Mouse (Mus musculus) embryonic facial prominence, embryonic 11.5 days (tissue): Measurements from ENCODE around the gene Khdrbs2. TPM values are rescaled to one million over a fixed set of nuclear protein-coding genes. Genes with fewer than 3 reads are reported as not detected.

Experiments used
- ATAC-seq: fragments of 200-750 bp; cut with Nextera tagmentation; replicated peaks from 2 replicates; pipeline ENCODE4 v1.8.0; 2017; ENCODE audit warnings: low read depth; ENCODE audit not compliant: insufficient number of reproducible peaks, low FRiP score, low TSS enrichment
- DNase-seq: peaks from one replicate; pipeline ENCODE4 v3.0.0-alpha.2; 2015; ENCODE audit warnings: low spot score
- H3K27ac ChIP-seq: fragments of 300-500 bp; sonication (generic); replicated peaks from 2 replicates; pipeline ENCODE4 v1.5.1; 2014; ENCODE audit warnings: mild to moderate bottlenecking, low read depth, low read length, control low read depth
- H3K27me3 ChIP-seq: fragments of 300-500 bp; sonication (generic); 2 replicates; pipeline ENCODE4 v1.6.1; 2014; ENCODE audit warnings: mild to moderate bottlenecking, low read length, moderate library complexity, mixed read lengths; ENCODE audit not compliant: control insufficient read depth, insufficient read depth
- H3K36me3 ChIP-seq: fragments of 300-500 bp; sonication (generic); replicated peaks from 2 replicates; pipeline ENCODE4 v1.6.1; 2014; ENCODE audit warnings: low read depth, mild to moderate bottlenecking, low read length, moderate library complexity, mixed read lengths; ENCODE audit not compliant: control insufficient read depth, insufficient read depth
- H3K4me1 ChIP-seq: fragments of 300-500 bp; sonication (generic); 2 replicates; pipeline ENCODE4 v1.6.1; 2014; ENCODE audit warnings: low read length, mixed read lengths; ENCODE audit not compliant: control insufficient read depth, insufficient read depth
- H3K4me2 ChIP-seq: fragments of 300-500 bp; sonication (generic); 2 replicates; pipeline ENCODE4 v1.6.1; 2014; ENCODE audit warnings: low read depth, mild to moderate bottlenecking, control low read depth, low read length, moderate library complexity
- H3K4me3 ChIP-seq: fragments of 300-500 bp; sonication (generic); 2 replicates; pipeline ENCODE4 v1.5.1; 2014; ENCODE audit warnings: low read depth, low read length, control low read depth
- H3K9ac ChIP-seq: fragments of 300-500 bp; sonication (generic); replicated peaks from 2 replicates; pipeline ENCODE4 v1.6.1; 2014; ENCODE audit warnings: mild to moderate bottlenecking, control low read depth, low read length
- H3K9me3 ChIP-seq: fragments of 300-500 bp; sonication (generic); replicated peaks from 2 replicates; pipeline ENCODE4 v1.6.1; 2016; ENCODE audit warnings: mild to moderate bottlenecking, low read length, inconsistent platforms, mixed read lengths; ENCODE audit not compliant: control insufficient read depth
- WGBS: fragments of 180-500 bp; shearing (Covaris S2); extraction: QIAGEN DNeasy Blood & Tissue Kit; methylation state at CpG from one replicate; pipeline ENCODE4 v1.1.7; 2014; 5-methylcytosine and 5-hydroxymethylcytosine counted together
- polyA plus RNA-seq: library from polyadenylated mRNA; unstranded; fragments of >200 nt; fragmentation: Nextera tagmentation; extraction: Ambion mirVana; gene quantifications from 2 replicates; pipeline ENCODE4 v1.2.1, GENCODE M21; 2014

The Khdrbs2 gene
- polyA plus RNA-seq, 1 experiment from 2014 or later: 7.2 TPM

DNA sequence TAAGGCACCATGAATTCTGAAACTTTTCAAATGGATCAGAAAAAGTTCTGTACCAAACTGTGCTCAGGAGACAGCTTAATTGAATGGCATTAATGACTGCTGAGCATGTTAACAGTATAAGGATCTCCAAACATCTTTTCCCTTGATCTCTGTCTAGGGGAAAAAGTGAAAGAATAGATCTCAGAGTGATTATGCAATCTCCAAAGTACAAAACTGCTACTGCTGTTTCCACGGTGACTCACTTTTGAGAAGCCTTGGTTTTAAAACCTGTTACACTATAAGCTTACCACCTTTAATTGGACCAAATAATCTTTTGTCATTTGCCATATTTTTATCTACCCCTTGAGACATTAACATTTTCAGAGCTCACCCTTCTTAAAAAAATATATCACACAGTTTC lies 453.5 kb downstream of the Khdrbs2 start:
- no peak overlapping the region for H3K9ac ChIP-seq
- no peaks in the 10 kb centered on the region for H3K36me3 ChIP-seq
- 89% methylated on average over 1 of the region's 1 CpGs for WGBS
- no peak for DNase-seq
- no peaks in the 10 kb centered on the region for H3K4me1 ChIP-seq
- no peaks in the 10 kb centered on the region for H3K9me3 ChIP-seq
- H3K4me2 ChIP-seq: no peak overlapping the region
- no peak for ATAC-seq
- no peak overlapping the region for H3K27ac ChIP-seq
- H3K4me3 ChIP-seq: no peak overlapping the region
- H3K27me3 ChIP-seq: no peaks in the 10 kb centered on the region

DNA sequence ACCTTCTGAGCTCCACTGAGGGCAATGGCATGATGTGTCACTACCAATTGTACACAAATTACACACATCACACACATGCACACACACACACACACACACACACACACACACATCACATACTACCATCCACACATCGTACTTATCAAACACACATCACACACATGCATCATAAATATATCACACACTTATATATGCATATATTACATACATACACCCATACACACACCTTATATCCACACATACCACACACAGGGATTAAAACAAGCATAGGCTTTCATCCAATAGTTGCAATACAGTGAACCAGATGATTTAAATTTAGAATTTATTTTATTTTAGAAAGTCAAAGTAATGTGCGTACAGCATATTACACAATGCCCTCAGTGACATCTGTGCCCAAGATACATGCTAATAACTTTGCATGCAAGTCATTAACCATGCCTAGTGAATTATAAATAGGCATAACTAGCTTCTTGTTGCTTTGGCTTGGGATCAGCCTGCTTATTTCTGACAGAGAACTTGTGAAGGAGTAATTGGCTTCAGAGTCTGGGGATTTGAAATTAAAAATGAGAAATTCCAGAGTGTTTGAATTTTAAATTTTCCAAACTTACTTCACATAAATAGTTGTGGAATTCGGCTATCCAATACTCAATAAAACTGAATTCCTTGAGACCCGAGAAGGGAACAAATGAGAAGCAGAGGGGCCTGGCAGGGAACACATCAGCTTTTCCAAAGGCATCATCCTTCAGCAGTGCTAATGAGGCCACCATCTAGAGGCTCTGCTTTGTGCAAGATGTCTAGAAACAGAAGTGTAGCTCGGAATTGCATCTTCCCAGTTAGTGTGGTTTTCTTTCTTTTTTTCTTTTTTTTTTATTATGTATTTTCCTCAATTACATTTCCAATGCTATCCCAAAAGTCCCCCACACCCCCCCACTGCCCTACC lies 460.2 kb downstream of the Khdrbs2 start:
- no peaks in the 10 kb centered on the region for H3K27me3 ChIP-seq
- no peak overlapping the region for H3K4me3 ChIP-seq
- H3K4me1 ChIP-seq: no peaks in the 10 kb centered on the region
- no peak for ATAC-seq
- H3K4me2 ChIP-seq: no peak overlapping the region
- WGBS: 83% methylated on average over 5 of the region's 5 CpGs
- DNase-seq: no peak
- H3K9me3 ChIP-seq: no peaks in the 10 kb centered on the region
- no peak overlapping the region for H3K9ac ChIP-seq
- no peaks in the 10 kb centered on the region for H3K36me3 ChIP-seq
- H3K27ac ChIP-seq: no peak overlapping the region

DNA sequence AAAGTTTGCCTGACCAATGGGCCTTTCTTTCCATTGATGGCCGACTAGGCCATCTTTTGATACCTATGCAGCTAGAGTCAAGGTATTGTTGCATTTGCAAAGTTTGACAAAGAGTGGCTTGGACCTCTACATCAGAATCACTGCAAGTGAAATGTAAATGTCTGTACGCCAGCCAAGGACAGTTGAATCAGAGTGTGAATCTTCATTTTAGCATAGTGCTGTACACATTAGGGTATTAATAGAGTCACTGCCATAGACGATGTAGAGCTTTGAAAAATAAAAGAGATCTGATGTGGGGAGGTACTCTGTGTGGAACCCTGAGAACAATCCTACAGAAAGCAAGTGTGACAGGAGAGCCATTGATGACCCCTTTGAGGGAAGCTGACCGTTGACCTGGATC lies 460.9 kb downstream of the Khdrbs2 start:
- Histone ChIP-seq H3K27me3 (no peaks in the 10 kb centered on the region), H3K9ac (no peak overlapping the region), H3K36me3 (no peaks in the 10 kb centered on the region), H3K4me2 (no peak overlapping the region), H3K4me1 (no peaks in the 10 kb centered on the region), H3K9me3 (no peaks in the 10 kb centered on the region), H3K27ac (no peak overlapping the region), H3K4me3 (no peak overlapping the region)
- WGBS: 89% methylated on average over 4 of the region's 4 CpGs
- ATAC-seq (no peak), DNase-seq (no peak)

DNA sequence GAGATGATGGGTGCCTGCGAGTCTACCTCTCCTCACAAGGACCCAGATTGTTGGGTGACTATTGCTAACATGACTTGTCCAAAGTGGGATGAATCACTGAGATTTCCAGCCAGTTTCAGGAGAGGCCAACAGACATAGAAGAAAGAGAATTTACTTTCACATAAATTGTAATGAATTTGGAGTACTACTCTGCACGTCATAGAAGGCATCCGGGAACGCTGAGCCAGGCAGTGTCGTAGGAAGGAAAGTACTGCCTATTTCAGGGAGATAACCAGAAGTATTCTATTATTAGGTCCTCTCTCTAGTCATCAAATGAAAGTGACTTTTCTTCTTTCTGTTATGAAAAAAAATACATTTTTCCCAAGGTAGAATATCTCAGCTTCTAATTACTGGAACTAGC lies 466.6 kb downstream of the Khdrbs2 start:
- DNase-seq: no peak
- no peaks in the 10 kb centered on the region for H3K9me3 ChIP-seq
- 89% methylated on average over 5 of the region's 5 CpGs for WGBS
- no peak overlapping the region for H3K4me2 ChIP-seq
- no peak for ATAC-seq
- H3K36me3 ChIP-seq: no peaks in the 10 kb centered on the region
- no peak overlapping the region for H3K4me3 ChIP-seq
- H3K27ac ChIP-seq: no peak overlapping the region
- no peaks in the 10 kb centered on the region for H3K4me1 ChIP-seq
- no peak overlapping the region for H3K9ac ChIP-seq
- H3K27me3 ChIP-seq: no peaks in the 10 kb centered on the region

DNA sequence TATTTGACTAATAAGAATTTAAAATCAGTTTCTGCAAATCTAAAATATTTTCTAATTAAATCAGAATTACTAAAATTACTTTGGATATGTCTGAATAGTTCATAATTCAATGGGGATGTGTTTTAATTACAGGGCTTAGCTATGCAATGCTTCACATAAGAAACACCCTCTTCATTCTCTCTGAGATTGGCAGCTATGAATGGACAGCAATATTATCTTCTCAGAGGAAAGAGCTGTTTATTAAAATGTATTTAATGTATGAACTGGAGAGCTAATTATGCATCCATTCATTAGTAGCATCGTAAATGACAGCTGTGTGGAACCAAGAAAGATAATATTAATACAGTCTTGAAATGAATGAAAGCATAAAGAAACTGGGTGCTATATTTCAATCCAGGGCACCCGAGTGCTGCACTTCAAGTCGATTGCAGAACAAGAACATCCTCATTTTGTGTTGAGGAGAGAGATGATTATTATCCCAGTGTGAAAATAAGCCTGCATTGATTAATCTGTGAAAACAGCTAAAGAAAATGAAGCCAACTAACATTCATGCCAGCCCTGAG lies 477.2 kb downstream of the Khdrbs2 start:
- WGBS: 87% methylated on average over 3 of the region's 3 CpGs

GRCm38 (mm10) chr1:32693806-32694205 lies 521.3 kb downstream of the Khdrbs2 start:
- WGBS: 89% methylated on average over 9 of the region's 9 CpGs

More for the DNA sequence above, 477.2 kb downstream of the Khdrbs2 start:
- Histone ChIP-seq H3K27ac (no peak overlapping the region), H3K36me3 (no peaks in the 10 kb centered on the region), H3K27me3 (no peaks in the 10 kb centered on the region), H3K4me3 (no peak overlapping the region), H3K9me3 (no peaks in the 10 kb centered on the region), H3K4me1 (no peaks in the 10 kb centered on the region), H3K4me2 (no peak overlapping the region), H3K9ac (no peak overlapping the region)
- ATAC-seq: no peak
- no peak for DNase-seq

GRCm38 (mm10) chr1:32700132-32700531 lies 527.6 kb downstream of the Khdrbs2 start:
- H3K4me2 ChIP-seq: no peak overlapping the region
- ATAC-seq: no peak
- no peaks in the 10 kb centered on the region for H3K36me3 ChIP-seq
- WGBS: 91% methylated on average over 4 of the region's 4 CpGs
- no peak overlapping the region for H3K4me3 ChIP-seq
- no peaks in the 10 kb centered on the region for H3K27me3 ChIP-seq
- no peaks in the 10 kb centered on the region for H3K4me1 ChIP-seq
- no peaks in the 10 kb centered on the region for H3K9me3 ChIP-seq
- DNase-seq: no peak
- no peak overlapping the region for H3K27ac ChIP-seq
- no peak overlapping the region for H3K9ac ChIP-seq

More at GRCm38 (mm10) chr1:32693806-32694205, 521.3 kb downstream of the Khdrbs2 start:
- no peak overlapping the region for H3K27ac ChIP-seq
- no peaks in the 10 kb centered on the region for H3K4me1 ChIP-seq
- no peaks in the 10 kb centered on the region for H3K9me3 ChIP-seq
- no peak overlapping the region for H3K4me2 ChIP-seq
- DNase-seq (no peak), ATAC-seq (no peak)
- no peak overlapping the region for H3K9ac ChIP-seq
- H3K36me3 ChIP-seq: no peaks in the 10 kb centered on the region
- no peaks in the 10 kb centered on the region for H3K27me3 ChIP-seq
- no peak overlapping the region for H3K4me3 ChIP-seq

GRCm38 (mm10) chr1:32701267-32701666 lies 528.8 kb downstream of the Khdrbs2 start:
- no peaks in the 10 kb centered on the region for H3K36me3 ChIP-seq
- ATAC-seq (no peak), DNase-seq (no peak)
- H3K4me2 ChIP-seq: no peak overlapping the region
- 88% methylated on average over 3 of the region's 3 CpGs for WGBS
- H3K9ac ChIP-seq: no peak overlapping the region
- H3K4me3 ChIP-seq: no peak overlapping the region
- H3K27me3 ChIP-seq: no peaks in the 10 kb centered on the region
- no peaks in the 10 kb centered on the region for H3K9me3 ChIP-seq
- no peaks in the 10 kb centered on the region for H3K4me1 ChIP-seq
- no peak overlapping the region for H3K27ac ChIP-seq
